ENCODE assay signal across 21 mouse cellular contexts in genomic region chr4:86681846-86682245, GRCm38 (mm10). TPM values are rescaled to one million over a fixed set of nuclear protein-coding genes. Genes with fewer than 3 reads are reported as not detected.
DNase-seq lines count a peak whose midpoint lies in the region; ATAC-seq and TF ChIP-seq lines count a peak whose summit lies in the region.
"Had no signal": no experiment of that assay in that cellular context is flagged by ENCODE, and none has a peak within 500 bp of the region (broad histone marks: within the 10 kb centered on the region; RNA-seq: fewer than 3 reads in every experiment).

No protein-coding gene starts in this region.

- TF ChIP-seq POLR2A in cerebellum, adult 2 months (IDR thresholded peaks at IDR 0.05; ENCODE audit: borderline replicate concordance, insufficient read depth, low read length): no peak

- H3K4me1 ChIP-seq in forebrain, embryonic 11.5 days (replicated peaks; ENCODE audit: control insufficient read depth, insufficient read depth, low read length): no peaks in the 10 kb centered on the region
- no peaks in the 10 kb centered on the region for H3K4me1 ChIP-seq in forebrain, embryonic 16.5 days (replicated peaks; ENCODE audit: control insufficient read depth, insufficient read depth, low read length)
- H3K4me1 ChIP-seq in cerebellum, adult 2 months (ENCODE audit: control insufficient read depth, insufficient read depth, low read length): peaks cover 8% of the 10 kb centered on the region
- H3K4me1 ChIP-seq in liver, embryonic 11.5 days (replicated peaks; ENCODE audit: control insufficient read depth, insufficient read depth, low read length): peaks cover 13% of the 10 kb centered on the region
- H3K4me1 ChIP-seq: forebrain, embryonic 13.5 days; midbrain, embryonic 15.5 days had no signal

- H3K4me3 ChIP-seq in forebrain, embryonic 11.5 days (ENCODE audit: low read depth, low read length): no peak overlapping the region
- no peak overlapping the region for H3K4me3 ChIP-seq in forebrain, embryonic 16.5 days (replicated peaks; ENCODE audit: low read length)
- H3K4me3 ChIP-seq in cerebellum, adult 2 months (replicated peaks; ENCODE audit: insufficient read depth, low read depth, low read length): no peak overlapping the region
- no peak overlapping the region for H3K4me3 ChIP-seq in liver, embryonic 11.5 days (ENCODE audit: low read depth, low read length)
- H3K4me3 ChIP-seq: forebrain, embryonic 13.5 days; hindbrain, embryonic 10.5 days; limb, embryonic 13.5 days; midbrain, embryonic 15.5 days had no signal

- H3K36me3 ChIP-seq in forebrain, embryonic 11.5 days (ENCODE audit: control insufficient read depth, insufficient read depth, low read length): no peaks in the 10 kb centered on the region
- H3K36me3 ChIP-seq in forebrain, embryonic 16.5 days (ENCODE audit: control insufficient read depth, insufficient read depth): no peaks in the 10 kb centered on the region
- H3K36me3 ChIP-seq in liver, embryonic 11.5 days (ENCODE audit: control insufficient read depth, insufficient read depth, low read length): no peaks in the 10 kb centered on the region
- H3K36me3 ChIP-seq: hindbrain, embryonic 10.5 days; limb, embryonic 13.5 days; midbrain, embryonic 15.5 days had no signal

- 84% methylated on average over 2 of the region's 2 CpGs for WGBS in forebrain, embryonic 11.5 days
- WGBS in forebrain, embryonic 16.5 days: 77% methylated on average over 2 of the region's 2 CpGs
- WGBS in cerebellum, adult 2 months: 53% methylated on average over 2 of the region's 2 CpGs
- WGBS in liver, embryonic 11.5 days: 70% methylated on average over 2 of the region's 2 CpGs

- no peak for ATAC-seq in forebrain, embryonic 11.5 days (replicated peaks; ENCODE audit: low FRiP score)
- ATAC-seq in forebrain, embryonic 16.5 days: no peak
- 0 out of 2 replicates have a peak, but pooled peaks have one; percentile 25 for ATAC-seq in liver, embryonic 11.5 days (replicated peaks; ENCODE audit: low FRiP score)
- ATAC-seq: forebrain, embryonic 13.5 days; hindbrain, postnatal 0 days; midbrain, embryonic 15.5 days had no signal

- H3K9me3 ChIP-seq in forebrain, embryonic 11.5 days (ENCODE audit: control insufficient read depth, low read length): no peaks in the 10 kb centered on the region
- H3K9me3 ChIP-seq in forebrain, embryonic 16.5 days (ENCODE audit: control insufficient read depth, low read length): no peaks in the 10 kb centered on the region
- H3K9me3 ChIP-seq in liver, embryonic 11.5 days (ENCODE audit: control insufficient read depth, low read length): no peaks in the 10 kb centered on the region
- H3K9me3 ChIP-seq: forebrain, embryonic 13.5 days; hindbrain, embryonic 10.5 days; limb, embryonic 13.5 days; midbrain, embryonic 15.5 days had no signal

- peak; percentile 30 for DNase-seq in forebrain, embryonic 11.5 days (ENCODE audit: low spot score)
- DNase-seq in 3T3-L1 (ENCODE audit: low read depth, low spot score): peak; percentile 39
- DNase-seq in cerebellum, adult 2 months: peak; percentile 28 to 66
- no peak for DNase-seq in liver, embryonic 11.5 days (ENCODE audit: low spot score)
- no peak for DNase-seq in spleen, adult 12 weeks (ENCODE audit: low spot score)
- no peak for DNase-seq in urinary bladder, postnatal 4 days (ENCODE audit: low spot score in 2 of 2)
- DNase-seq: adrenal gland, adult 8-10 months; gastrocnemius, postnatal 14 days; kidney, adult 18-20 months; layer of hippocampus, postnatal 36 days; lung, embryonic 14.5 days; lung, postnatal 36 days; right cerebral cortex, postnatal 14 days had no signal

- no peak overlapping the region for H3K9ac ChIP-seq in forebrain, embryonic 11.5 days (ENCODE audit: low read length)
- H3K9ac ChIP-seq in forebrain, embryonic 16.5 days (replicated peaks; ENCODE audit: low read depth, low read length): no peak overlapping the region
- H3K9ac ChIP-seq in liver, embryonic 11.5 days (ENCODE audit: low read depth, low read length): no peak overlapping the region
- H3K9ac ChIP-seq: forebrain, embryonic 13.5 days; limb, embryonic 13.5 days; lung, embryonic 14.5 days; midbrain, embryonic 15.5 days had no signal

- no peak overlapping the region for H3K27ac ChIP-seq in forebrain, embryonic 11.5 days (ENCODE audit: low read depth, low read length)
- no peak overlapping the region for H3K27ac ChIP-seq in forebrain, embryonic 16.5 days (ENCODE audit: low read length)
- H3K27ac ChIP-seq in cerebellum, adult 2 months (ENCODE audit: insufficient read depth, low read length): no peak overlapping the region
- H3K27ac ChIP-seq in liver, embryonic 11.5 days (ENCODE audit: low read depth, low read length): no peak overlapping the region
- H3K27ac ChIP-seq: forebrain, embryonic 13.5 days; hindbrain, embryonic 10.5 days; hindbrain, postnatal 0 days; kidney, postnatal 0 days; limb, embryonic 13.5 days; midbrain, embryonic 15.5 days; stomach, postnatal 0 days had no signal

- no peaks in the 10 kb centered on the region for H3K27me3 ChIP-seq in forebrain, embryonic 11.5 days (ENCODE audit: control insufficient read depth, insufficient read depth, low read length)
- H3K27me3 ChIP-seq in forebrain, embryonic 16.5 days (replicated peaks; ENCODE audit: control insufficient read depth, insufficient read depth, low read length): no peaks in the 10 kb centered on the region
- no peaks in the 10 kb centered on the region for H3K27me3 ChIP-seq in cerebellum, adult 2 months (ENCODE audit: control insufficient read depth, insufficient read depth, low read length)
- H3K27me3 ChIP-seq in liver, embryonic 11.5 days (replicated peaks; ENCODE audit: control insufficient read depth, insufficient read depth, low read length): no peaks in the 10 kb centered on the region
- H3K27me3 ChIP-seq: forebrain, embryonic 13.5 days; limb, embryonic 13.5 days; midbrain, embryonic 15.5 days had no signal

- no peak overlapping the region for H3K4me2 ChIP-seq in forebrain, embryonic 11.5 days (ENCODE audit: low read depth, low read length, severe bottlenecking)
- H3K4me2 ChIP-seq in forebrain, embryonic 16.5 days (ENCODE audit: low read length): no peak overlapping the region
- H3K4me2 ChIP-seq in liver, embryonic 11.5 days: no peak overlapping the region
- H3K4me2 ChIP-seq: forebrain, embryonic 13.5 days; limb, embryonic 13.5 days; lung, embryonic 14.5 days; midbrain, embryonic 15.5 days had no signal

- TF ChIP-seq CTCF in cerebellum, adult 2 months (IDR thresholded peaks at IDR 0.05; ENCODE audit: borderline replicate concordance, insufficient read depth, low read depth, low read length): no peak

RNA-seq across cellular contexts. Expression of gene Plin2, which starts 12.0 kb away (rescaled TPM):
- polyA plus RNA-seq in forebrain, embryonic 11.5 days (2014; fragmentation: Nextera tagmentation; extraction: Ambion mirVana): 60.5 and 66.9 TPM in 2 replicates
- 37.3 and 43.7 TPM in 2 replicates for polyA plus RNA-seq in forebrain, embryonic 16.5 days (2015; fragmentation: Nextera tagmentation; extraction: Ambion mirVana)
- polyA plus RNA-seq in cerebellum, adult 2 months (2012; rRNA removed): 25.5 and 26.7 TPM in 2 replicates
- polyA plus RNA-seq in liver, embryonic 11.5 days (2014; fragmentation: Nextera tagmentation; extraction: Ambion mirVana): 161 and 169 TPM in 2 replicates

Comparison
In these comparisons a context has a peak if more than half of its experiments do, and no peak if none do; other contexts are left out.
1. DNase-seq: peak in forebrain, embryonic 11.5 days (single experiment), 3T3-L1 (single experiment) and cerebellum, adult 2 months (2 of 2); none in liver, embryonic 11.5 days (single experiment), spleen, adult 12 weeks (single experiment) and urinary bladder, postnatal 4 days (0 of 2).